Mouse (Mus musculus): ENCODE measurements around the gene Prop1. TPM values are rescaled to one million over a fixed set of nuclear protein-coding genes. Genes with fewer than 3 reads are reported as not detected.

Prop1 gene
- total RNA-seq (2022): not detected

GRCm38 (mm10) chr11:50953665-50954064 lies at the start of gene Prop1:
Gene Prop1, minus strand, starts transcription at chr11:50953765.
- DNase-seq (ENCODE audit: low spot score): no peak

GRCm38 (mm10) chr11:51003296-51003695 lies 49.7 kb upstream of the Prop1 start, which contains the start of gene Olfr51:
Gene Olfr51, plus strand, starts transcription at chr11:51003596.
- no peak for DNase-seq (ENCODE audit: low spot score)

- no peak for DNase-seq (ENCODE audit: low spot score)
Observed at GRCm38 (mm10) chr11:50981667-50982066, 28.1 kb upstream of the Prop1 start, which contains the start of gene Olfr1377. Gene Olfr1377, plus strand, starts transcription at chr11:50981967.

- no peak for DNase-seq (ENCODE audit: low spot score)
Observed at GRCm38 (mm10) chr11:50977216-50977615, 23.7 kb upstream of the Prop1 start.

- no peak for DNase-seq (ENCODE audit: low spot score)
Observed at GRCm38 (mm10) chr11:50966230-50966629, 12.7 kb upstream of the Prop1 start, which contains the start of gene Olfr1378. Gene Olfr1378, plus strand, starts transcription at chr11:50966530.

GRCm38 (mm10) chr11:50964886-50965285 lies 11.3 kb upstream of the Prop1 start:
- peak; percentile 57 for DNase-seq (ENCODE audit: low spot score)

GRCm38 (mm10) chr11:50952290-50952689 lies 1.3 kb downstream of the Prop1 start:
- no peak for DNase-seq (ENCODE audit: low spot score)

GRCm38 (mm10) chr11:50943506-50943905 lies 10.1 kb downstream of the Prop1 start, which contains the start of gene 4933414I15Rik:
Gene 4933414I15Rik, minus strand, starts transcription at chr11:50943765.
- DNase-seq (ENCODE audit: low spot score): no peak

- no peak for DNase-seq (ENCODE audit: low spot score)
Observed at GRCm38 (mm10) chr11:50942386-50942785, 11.2 kb downstream of the Prop1 start.

- peak; percentile 32 for DNase-seq (ENCODE audit: low spot score)
Observed at GRCm38 (mm10) chr11:50939621-50940366, 13.8 kb downstream of the Prop1 start.

- DNase-seq (ENCODE audit: low spot score): no peak
Observed at GRCm38 (mm10) chr11:50938435-50938834, 15.1 kb downstream of the Prop1 start.

- DNase-seq (ENCODE audit: low spot score): no peak
Observed at GRCm38 (mm10) chr11:50932040-50932439, 21.5 kb downstream of the Prop1 start.

- peak; percentile 83 for DNase-seq (ENCODE audit: low spot score)
Observed at GRCm38 (mm10) chr11:50931451-50931866, 22.1 kb downstream of the Prop1 start, which contains the start of gene Zfp354b. Gene Zfp354b, minus strand, starts transcription at chr11:50931633.

- DNase-seq (ENCODE audit: low spot score): no peak
Observed at GRCm38 (mm10) chr11:50931021-50931420, 22.5 kb downstream of the Prop1 start.

GRCm38 (mm10) chr11:50930469-50931014 lies 23.0 kb downstream of the Prop1 start:
- DNase-seq (ENCODE audit: low spot score): no peak

GRCm38 (mm10) chr11:50915671-50916320 lies 37.8 kb downstream of the Prop1 start, which contains the start of gene Zfp2:
Gene Zfp2, minus strand, starts transcription at chr11:50916165.
- peak; percentile 88 for DNase-seq (ENCODE audit: low spot score)

- no peak for DNase-seq (ENCODE audit: low spot score)
Observed at GRCm38 (mm10) chr11:50914461-50914860, 39.1 kb downstream of the Prop1 start.

- DNase-seq (ENCODE audit: low spot score): no peak
Observed at GRCm38 (mm10) chr11:50913301-50913700, 40.3 kb downstream of the Prop1 start.

GRCm38 (mm10) chr11:50908136-50908535 lies 45.4 kb downstream of the Prop1 start:
- no peak for DNase-seq (ENCODE audit: low spot score)

All from heart, adult 8-10 months (tissue).